Mouse (Mus musculus): Measurements from ENCODE around the gene Irf6. TPM values are rescaled to one million over a fixed set of nuclear protein-coding genes. Genes with fewer than 3 reads are reported as not detected.

Gene Irf6
- polyA plus RNA-seq (2016; fragmentation: Nextera tagmentation; extraction: Ambion mirVana): 3.7 and 4.9 TPM in 2 replicates

DNA sequence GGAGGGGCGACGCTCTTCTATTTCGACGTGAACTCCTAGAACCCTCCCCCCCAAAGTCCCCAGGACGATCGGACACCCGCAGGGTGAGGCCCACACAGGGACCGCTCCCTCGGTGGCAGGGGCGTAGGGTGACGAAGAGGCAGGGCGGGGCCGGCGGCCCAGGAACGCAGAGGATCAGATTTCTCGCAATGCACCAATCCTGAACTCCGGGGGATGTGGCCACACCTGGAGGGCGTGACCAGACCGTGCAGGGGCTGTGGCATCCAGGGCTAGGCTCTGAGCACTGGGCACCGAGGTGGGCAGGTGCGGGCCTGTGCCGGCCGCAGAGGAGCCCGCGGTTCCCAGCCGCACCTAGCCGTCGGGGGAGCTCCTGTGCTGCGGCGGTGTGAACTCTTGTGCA is at the start of gene Irf6:
Irf6 (plus strand) TSS at position 240 of the 400 bp plus-strand sequence.
- peaks cover 64% of the 10 kb centered on the region for H3K27me3 ChIP-seq (ENCODE audit: insufficient read depth, poor library complexity, severe bottlenecking)
- under 1% methylated on average over 30 of the region's 30 CpGs for WGBS
- no peaks in the 10 kb centered on the region for H3K9me3 ChIP-seq
- no peaks in the 10 kb centered on the region for H3K36me3 ChIP-seq
- H3K4me1 ChIP-seq (replicated peaks): peaks cover 25% of the 10 kb centered on the region
- peak; percentile 46 for DNase-seq (ENCODE audit: low spot score)
- H3K4me3 ChIP-seq: peak within 1 kb of the TSS; percentile 50
- H3K27ac ChIP-seq: peak within 1 kb of the TSS; percentile 5; the same call in 1 of the 2 replicates

DNA sequence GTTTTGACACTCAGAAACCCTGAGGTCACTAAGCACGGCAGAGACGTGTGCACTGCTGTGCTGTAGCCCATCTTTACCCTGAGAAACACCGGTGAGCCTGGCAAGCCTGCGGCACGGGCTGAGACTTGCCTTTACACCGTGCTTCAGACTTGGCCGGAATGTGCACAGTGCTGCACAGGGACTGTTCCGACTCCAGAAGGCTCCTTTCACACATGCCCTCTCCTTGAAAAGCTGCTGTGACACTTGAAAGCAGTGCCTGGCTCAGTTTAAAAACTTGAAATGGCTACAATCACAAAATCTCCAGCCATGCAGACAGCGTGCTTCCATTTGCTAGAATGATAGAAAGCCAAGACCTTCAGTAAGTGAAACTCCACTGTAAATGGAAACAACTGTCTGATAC is 40.8 kb upstream of the Irf6 start:
- H3K4me3 ChIP-seq: no peak overlapping the region
- H3K4me1 ChIP-seq (replicated peaks): no peaks in the 10 kb centered on the region
- no peak overlapping the region for H3K27ac ChIP-seq
- H3K27me3 ChIP-seq (ENCODE audit: insufficient read depth, poor library complexity, severe bottlenecking): no peaks in the 10 kb centered on the region
- no peaks in the 10 kb centered on the region for H3K9me3 ChIP-seq
- WGBS: 95% methylated on average over 9 of the region's 9 CpGs
- DNase-seq (ENCODE audit: low spot score): no peak
- H3K36me3 ChIP-seq: peaks cover 100% of the 10 kb centered on the region

DNA sequence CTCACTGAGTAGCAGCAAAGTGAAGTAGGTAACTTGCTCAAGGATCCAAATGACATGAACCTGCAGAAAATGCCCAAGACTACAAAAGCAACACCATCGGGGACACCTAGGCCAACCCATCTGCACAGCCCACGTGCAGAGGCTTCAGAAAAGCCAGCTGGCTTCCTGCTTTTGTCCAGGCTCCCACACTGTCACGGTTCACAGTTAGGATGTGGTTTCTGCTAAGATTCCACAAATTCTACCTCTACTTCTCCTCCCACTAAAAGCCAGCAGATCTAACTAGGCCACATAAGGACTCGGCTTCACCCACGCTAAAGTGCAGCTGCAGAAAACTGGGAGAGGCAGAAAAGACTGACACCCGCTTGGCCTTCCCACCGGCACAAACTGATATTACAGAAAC is 30.1 kb upstream of the Irf6 start:
- Histone ChIP-seq H3K27me3 (ENCODE audit: insufficient read depth, poor library complexity, severe bottlenecking) (no peaks in the 10 kb centered on the region), H3K4me3 (no peak overlapping the region), H3K36me3 (peaks cover 96% of the 10 kb centered on the region), H3K4me1 (replicated peaks) (no peaks in the 10 kb centered on the region), H3K27ac (no peak overlapping the region), H3K9me3 (no peaks in the 10 kb centered on the region)
- no peak for DNase-seq (ENCODE audit: low spot score)
- WGBS: 93% methylated on average over 7 of the region's 7 CpGs

DNA sequence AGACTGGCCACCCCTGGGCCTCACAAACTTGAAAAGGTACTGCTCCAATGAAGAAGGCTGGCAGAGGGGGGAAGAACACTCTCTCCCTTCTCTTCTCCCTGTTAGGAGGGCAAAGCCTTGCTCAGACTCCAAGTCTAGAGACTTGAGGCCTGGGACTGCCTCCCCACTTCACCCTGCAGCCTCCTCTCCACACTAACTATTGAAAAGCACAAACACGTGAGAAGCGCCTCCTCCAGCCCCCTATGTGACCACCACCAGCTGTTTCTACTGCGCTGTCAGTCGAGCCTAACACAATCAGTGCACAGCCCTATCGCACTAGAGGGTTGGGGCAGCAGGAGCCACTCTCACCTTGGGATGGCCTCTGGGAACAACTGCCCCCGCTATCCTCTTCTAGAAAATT is 29.6 kb upstream of the Irf6 start:
- Histone ChIP-seq H3K27me3 (ENCODE audit: insufficient read depth, poor library complexity, severe bottlenecking) (no peaks in the 10 kb centered on the region), H3K4me1 (replicated peaks) (0 out of 2 replicates have a peak, but pooled peaks cover 4% of the 10 kb centered on the region), H3K9me3 (no peaks in the 10 kb centered on the region), H3K4me3 (no peak overlapping the region), H3K36me3 (peaks cover 96% of the 10 kb centered on the region), H3K27ac (no peak overlapping the region)
- DNase-seq (ENCODE audit: low spot score): no peak
- 92% methylated on average over 6 of the region's 6 CpGs for WGBS

DNA sequence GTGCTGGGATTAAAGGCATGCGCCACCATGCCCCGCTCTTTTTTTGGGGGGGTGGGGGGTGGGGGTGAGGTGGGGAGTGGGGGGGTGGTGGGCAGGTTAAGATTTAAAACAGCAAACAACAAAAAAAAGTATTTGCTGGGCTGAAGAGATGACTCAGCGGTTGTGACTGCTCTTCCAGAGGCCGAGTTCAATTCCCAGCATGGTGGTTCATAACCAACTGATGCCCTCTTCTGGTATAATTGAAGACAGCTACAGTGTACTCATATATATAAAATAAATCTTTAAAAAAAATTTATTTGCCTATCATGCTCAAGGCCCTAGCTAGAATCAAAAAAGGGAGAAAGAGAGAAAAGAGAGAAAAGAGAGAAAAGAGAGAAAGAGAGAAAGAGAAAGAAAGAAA is 27.1 kb upstream of the Irf6 start:
- Histone ChIP-seq H3K36me3 (peaks cover 73% of the 10 kb centered on the region), H3K4me3 (no peak overlapping the region), H3K27ac (no peak overlapping the region), H3K4me1 (replicated peaks) (peaks cover 18% of the 10 kb centered on the region), H3K27me3 (ENCODE audit: insufficient read depth, poor library complexity, severe bottlenecking) (no peaks in the 10 kb centered on the region), H3K9me3 (no peaks in the 10 kb centered on the region)
- WGBS: 86% methylated on average over 4 of the region's 4 CpGs
- no peak for DNase-seq (ENCODE audit: low spot score)

DNA sequence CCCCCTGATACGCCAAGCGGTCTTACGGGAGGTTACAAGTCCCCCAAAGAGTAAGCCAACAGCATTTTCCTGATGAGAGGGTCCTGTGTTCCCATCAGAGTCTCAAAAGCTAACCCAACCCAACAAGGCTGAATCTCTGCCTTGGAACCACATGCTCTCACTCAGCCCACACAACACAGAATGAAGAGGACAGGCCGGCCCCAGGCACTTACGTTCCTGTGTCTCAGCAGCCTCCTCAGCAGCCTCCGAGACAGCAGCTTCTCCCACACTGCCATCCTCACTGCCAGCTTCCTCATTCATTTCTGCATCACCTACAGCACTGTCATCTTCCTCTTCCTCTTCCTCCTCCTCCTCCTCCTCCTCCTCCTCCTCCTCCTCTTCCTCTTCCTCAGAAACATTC is 24.9 kb upstream of the Irf6 start:
- peaks cover 51% of the 10 kb centered on the region for H3K36me3 ChIP-seq
- H3K27me3 ChIP-seq (ENCODE audit: insufficient read depth, poor library complexity, severe bottlenecking): no peaks in the 10 kb centered on the region
- H3K27ac ChIP-seq: no peak overlapping the region
- no peak overlapping the region for H3K4me3 ChIP-seq
- 95% methylated on average over 6 of the region's 6 CpGs for WGBS
- H3K4me1 ChIP-seq (replicated peaks): peaks cover 19% of the 10 kb centered on the region
- H3K9me3 ChIP-seq: no peaks in the 10 kb centered on the region
- no peak for DNase-seq (ENCODE audit: low spot score)

DNA sequence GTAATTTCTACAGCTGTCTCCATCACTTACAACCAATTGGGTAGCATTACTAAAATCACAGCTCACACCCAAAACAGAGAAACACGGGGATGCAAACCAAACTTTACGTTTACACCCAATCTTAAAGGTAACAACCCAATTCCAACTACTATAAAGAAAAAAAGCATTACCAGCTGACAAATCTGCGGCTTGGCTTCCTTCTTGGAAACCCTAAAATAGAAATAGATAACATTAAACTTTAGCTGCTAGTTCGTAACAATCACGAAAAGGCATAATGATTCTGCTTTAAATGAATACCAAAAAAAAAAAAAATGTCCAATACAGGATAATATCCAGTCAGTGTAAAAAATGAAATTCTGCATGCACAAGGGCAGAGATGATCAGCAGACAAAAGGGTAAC is 23.6 kb upstream of the Irf6 start:
- DNase-seq (ENCODE audit: low spot score): no peak
- no peaks in the 10 kb centered on the region for H3K27me3 ChIP-seq (ENCODE audit: insufficient read depth, poor library complexity, severe bottlenecking)
- H3K9me3 ChIP-seq: no peaks in the 10 kb centered on the region
- 32% methylated on average over 5 of the region's 5 CpGs for WGBS
- peaks cover 38% of the 10 kb centered on the region for H3K36me3 ChIP-seq
- H3K27ac ChIP-seq: peak overlapping the region; percentile 90; the same call in 1 of the 2 replicates
- H3K4me1 ChIP-seq (replicated peaks): peaks cover 19% of the 10 kb centered on the region
- peak overlapping the region; percentile 95 for H3K4me3 ChIP-seq

DNA sequence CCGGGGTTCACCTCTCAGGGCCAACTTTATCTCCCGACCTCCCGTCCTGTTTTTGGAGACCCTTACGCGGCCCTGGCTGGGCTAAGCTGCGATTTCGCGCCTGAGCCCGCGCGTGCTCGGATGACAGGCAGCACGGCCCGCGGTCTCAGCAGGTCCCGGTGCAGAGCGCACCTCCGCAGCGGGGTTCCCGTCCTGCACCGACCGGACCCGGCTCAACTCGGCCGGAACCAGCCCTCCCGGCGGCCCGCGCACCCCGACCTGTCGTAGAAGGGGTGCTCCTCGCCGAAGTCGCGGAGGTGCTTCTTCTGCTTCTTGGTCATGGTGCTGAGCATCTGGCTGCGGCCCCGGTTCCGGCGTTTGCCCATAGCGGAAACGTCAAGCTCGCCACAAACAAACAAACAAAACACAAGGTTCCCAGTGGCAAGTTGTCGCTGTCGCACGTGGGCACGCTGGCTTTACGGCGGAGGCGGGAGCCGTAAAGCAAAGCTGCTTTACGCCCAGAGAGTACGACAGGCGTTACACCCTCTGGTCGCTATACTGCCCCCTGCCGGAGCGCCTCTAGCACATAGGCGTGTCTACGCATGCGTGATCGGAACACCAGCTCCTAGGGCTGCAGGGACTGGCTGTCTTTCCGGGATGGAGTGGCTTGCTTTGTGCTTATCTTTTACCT is 23.0 kb upstream of the Irf6 start, which contains the start of gene Diexf:
Diexf (minus strand) TSS at position 487 of the 670 bp plus-strand sequence.
- H3K27ac ChIP-seq: peak within 1 kb of the TSS; percentile 90
- no peaks in the 10 kb centered on the region for H3K9me3 ChIP-seq
- under 1% methylated on average over 61 of the region's 61 CpGs for WGBS
- no peaks in the 10 kb centered on the region for H3K27me3 ChIP-seq (ENCODE audit: insufficient read depth, poor library complexity, severe bottlenecking)
- H3K4me3 ChIP-seq: peak within 1 kb of the TSS; percentile 95
- H3K36me3 ChIP-seq: peaks cover 32% of the 10 kb centered on the region
- peak; percentile 98 for DNase-seq (ENCODE audit: low spot score)
- peaks cover 19% of the 10 kb centered on the region for H3K4me1 ChIP-seq (replicated peaks)

DNA sequence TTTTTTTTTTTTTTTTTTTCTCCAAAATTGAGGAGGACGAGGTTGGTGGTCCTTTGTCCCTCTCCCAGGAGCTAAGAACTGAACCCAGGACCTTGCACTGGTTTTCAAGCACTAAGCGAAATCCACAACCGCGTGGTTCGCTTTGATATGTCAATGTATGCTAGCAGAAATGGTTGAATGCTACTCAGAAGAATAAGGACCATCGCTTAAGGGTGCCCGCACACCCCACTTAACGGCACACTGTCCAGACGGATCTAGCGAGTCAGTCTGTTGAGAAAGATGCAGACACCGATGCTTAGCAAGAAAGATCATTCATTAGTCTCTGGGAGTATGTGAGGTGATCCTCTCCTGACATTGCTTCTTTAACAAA is 22.5 kb upstream of the Irf6 start:
- Histone ChIP-seq H3K36me3 (peaks cover 28% of the 10 kb centered on the region), H3K4me1 (replicated peaks) (peaks cover 19% of the 10 kb centered on the region), H3K9me3 (no peaks in the 10 kb centered on the region), H3K27me3 (ENCODE audit: insufficient read depth, poor library complexity, severe bottlenecking) (no peaks in the 10 kb centered on the region), H3K27ac (peak overlapping the region; percentile 90), H3K4me3 (peak overlapping the region; percentile 95)
- DNase-seq (ENCODE audit: low spot score): no peak
- 25% methylated on average over 11 of the region's 11 CpGs for WGBS

DNA sequence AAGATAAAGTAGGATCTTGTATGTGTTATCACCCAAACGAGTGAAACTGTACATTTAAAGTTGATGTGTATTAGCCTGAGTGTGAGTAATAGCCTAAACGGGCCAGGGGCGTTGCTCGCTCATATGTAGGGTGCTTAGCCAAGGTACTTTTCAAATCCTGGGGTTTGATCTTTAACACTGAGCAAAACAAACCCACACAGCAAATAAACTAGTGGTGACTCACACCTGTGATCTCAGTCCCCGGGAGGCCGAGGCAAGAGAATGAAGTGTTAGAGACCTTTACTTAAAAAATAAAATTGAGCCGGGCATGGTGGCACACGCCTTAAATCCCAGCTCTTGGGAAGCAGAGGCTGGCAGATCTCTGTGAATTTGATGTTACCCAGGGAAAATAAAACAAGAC is 22.1 kb upstream of the Irf6 start:
- Histone ChIP-seq H3K36me3 (peaks cover 24% of the 10 kb centered on the region), H3K9me3 (no peaks in the 10 kb centered on the region), H3K4me1 (replicated peaks) (peaks cover 19% of the 10 kb centered on the region), H3K4me3 (peak overlapping the region; percentile 95), H3K27ac (peak overlapping the region; percentile 90), H3K27me3 (ENCODE audit: insufficient read depth, poor library complexity, severe bottlenecking) (no peaks in the 10 kb centered on the region)
- DNase-seq (ENCODE audit: low spot score): no peak
- 82% methylated on average over 8 of the region's 8 CpGs for WGBS

DNA sequence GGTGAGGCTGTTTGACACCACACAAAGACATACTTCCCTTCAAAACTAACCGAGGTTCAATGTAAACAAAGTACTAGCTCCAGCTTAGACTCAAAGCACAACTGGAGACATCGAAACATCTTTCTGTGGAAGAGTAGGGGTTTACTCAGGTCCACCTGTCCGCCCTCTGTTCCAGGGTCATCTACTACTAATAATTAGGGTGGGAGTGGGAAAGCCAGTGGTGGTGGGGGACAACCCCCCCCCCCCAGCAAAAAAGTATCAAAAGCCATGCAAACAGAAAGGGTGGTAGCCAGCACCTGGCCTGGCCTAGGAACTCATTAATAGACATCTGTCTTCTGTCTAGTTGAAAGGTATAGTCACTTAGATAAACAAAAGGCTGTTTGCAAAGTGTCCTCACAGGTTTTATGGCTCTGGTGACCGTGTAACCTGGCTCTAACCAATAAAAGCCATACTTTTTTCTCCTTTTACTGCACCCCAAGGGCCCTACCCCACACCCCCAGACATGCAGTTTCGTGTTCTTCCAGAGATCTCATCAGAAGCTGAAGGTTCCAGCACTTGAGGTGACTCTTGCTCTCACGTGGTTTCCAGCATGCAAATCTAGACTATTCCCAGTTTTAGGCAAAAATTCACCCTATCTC is 21.5 kb upstream of the Irf6 start:
- H3K4me1 ChIP-seq (replicated peaks): peaks cover 19% of the 10 kb centered on the region
- 85% methylated on average over 6 of the region's 6 CpGs for WGBS
- no peaks in the 10 kb centered on the region for H3K27me3 ChIP-seq (ENCODE audit: insufficient read depth, poor library complexity, severe bottlenecking)
- H3K27ac ChIP-seq: no peak overlapping the region
- peaks cover 19% of the 10 kb centered on the region for H3K36me3 ChIP-seq
- H3K4me3 ChIP-seq: no peak overlapping the region
- DNase-seq (ENCODE audit: low spot score): no peak
- no peaks in the 10 kb centered on the region for H3K9me3 ChIP-seq

DNA sequence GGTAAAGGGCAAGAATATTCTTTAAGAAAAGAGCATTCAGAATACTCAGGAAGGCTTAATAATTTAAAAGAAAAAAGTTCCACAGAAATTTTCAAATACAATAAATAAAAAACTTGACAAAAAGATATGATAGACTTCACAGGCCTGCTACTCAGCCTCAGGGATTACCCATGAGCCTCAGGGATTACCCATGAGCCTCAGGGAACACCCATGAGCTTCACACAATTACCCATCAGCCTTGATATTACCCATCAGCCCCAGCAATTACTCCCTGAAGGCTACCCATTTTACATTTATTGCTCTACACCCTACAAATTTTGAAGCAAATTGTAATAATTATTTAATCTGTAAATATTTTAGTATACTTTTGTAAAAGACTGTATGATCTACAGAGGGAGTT is 20.5 kb upstream of the Irf6 start:
- H3K4me3 ChIP-seq: no peak overlapping the region
- DNase-seq (ENCODE audit: low spot score): no peak

DNA sequence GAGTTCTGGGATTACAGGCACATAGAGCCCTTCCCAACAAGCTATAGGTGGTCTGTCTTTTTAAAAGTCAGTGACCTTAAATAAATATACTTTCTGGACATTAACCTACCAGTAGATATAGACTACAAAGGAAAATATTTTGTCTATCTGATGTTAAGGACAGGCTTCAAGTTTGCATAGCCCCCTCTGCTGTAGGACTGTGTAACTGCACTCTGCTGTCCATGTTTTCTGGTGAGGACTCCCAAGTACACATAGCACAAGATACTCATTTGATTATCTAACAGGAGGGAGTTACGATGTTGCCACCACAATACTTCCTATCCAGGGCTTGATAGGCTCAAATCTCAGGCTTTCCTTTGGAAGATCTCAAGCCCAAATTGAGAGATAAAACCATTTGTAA is 19.2 kb upstream of the Irf6 start:
- no peak overlapping the region for H3K27ac ChIP-seq
- H3K4me1 ChIP-seq (replicated peaks): peaks cover 13% of the 10 kb centered on the region
- 89% methylated on average over 1 of the region's 1 CpGs for WGBS
- H3K9me3 ChIP-seq: no peaks in the 10 kb centered on the region
- no peak overlapping the region for H3K4me3 ChIP-seq
- H3K36me3 ChIP-seq: no peaks in the 10 kb centered on the region
- no peak for DNase-seq (ENCODE audit: low spot score)
- no peaks in the 10 kb centered on the region for H3K27me3 ChIP-seq (ENCODE audit: insufficient read depth, poor library complexity, severe bottlenecking)

More for the DNA sequence above, 20.5 kb upstream of the Irf6 start:
- Histone ChIP-seq H3K27ac (no peak overlapping the region), H3K9me3 (no peaks in the 10 kb centered on the region), H3K27me3 (ENCODE audit: insufficient read depth, poor library complexity, severe bottlenecking) (no peaks in the 10 kb centered on the region), H3K4me1 (replicated peaks) (peaks cover 19% of the 10 kb centered on the region), H3K36me3 (peaks cover 10% of the 10 kb centered on the region)

Data from hindbrain, embryonic 10.5 days (tissue).